Mouse (Mus musculus) kidney, adult 2 months (tissue): ENCODE data around the gene Rab12.

Experiments used
- CTCF ChIP-seq: fragments of 200-500 bp; conservative IDR thresholded peaks from 2 replicates; pipeline ENCODE4 v1.5.1; 2011; ENCODE audit warnings: low read depth, mild to moderate bottlenecking, control low read depth, low read length, moderate library complexity, mixed read lengths; ENCODE audit not compliant: insufficient read depth, insufficient read length
- POLR2A ChIP-seq: fragments of 200-500 bp; IDR thresholded peaks from one replicate; pipeline ENCODE4 v1.6.1; 2011; ENCODE audit warnings: low read depth, low read length, control low read depth

- TF ChIP-seq CTCF (no peak), POLR2A (no peak)
Observed at GRCm38 (mm10) chr17:66502865-66503264, 16.7 kb downstream of the Rab12 start.
